Mouse (Mus musculus) thymus, postnatal 14 days (tissue): ENCODE measurements around the gene Gm7942.
"Not testable (repeated sequence)": the region's sequence is repeated elsewhere in the genome, so short reads cannot be mapped to it uniquely, and the experiment has no call there.

Source experiments
- DNase-seq: peaks from one replicate; pipeline ENCODE4 v3.0.0; 2021

Gm7942 gene

DNA sequence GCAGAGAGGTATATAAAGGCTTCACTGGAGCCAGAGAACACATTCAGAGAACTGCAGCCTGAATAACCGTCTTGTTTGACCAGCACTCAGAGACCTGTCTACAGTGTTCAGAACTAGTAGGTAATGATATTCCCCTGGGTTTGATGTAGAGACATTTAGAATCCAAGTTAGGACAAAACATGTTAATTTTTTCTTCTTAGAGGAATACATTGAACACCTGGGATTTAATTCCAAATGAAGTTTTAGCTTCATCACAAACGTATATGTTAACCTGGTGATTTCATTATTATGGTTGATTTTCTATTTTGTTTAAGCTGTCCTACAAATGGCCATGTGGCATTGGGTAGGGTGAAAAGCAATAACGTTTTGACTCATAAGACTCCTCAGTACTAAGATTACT lies at the start of gene Gm7942:
TSS of gene Gm7942 (plus strand) at position 301 of the 400 bp plus-strand sequence.
- not testable (repeated sequence) for DNase-seq
